Mouse (Mus musculus): ENCODE data around the gene Cnnm2. TPM values are rescaled to one million over a fixed set of nuclear protein-coding genes. Genes with fewer than 3 reads are reported as not detected.
"Not testable (repeated sequence)": the region's sequence is repeated elsewhere in the genome, so short reads cannot be mapped to it uniquely, and the experiment has no call there.

Gene Cnnm2
- polyA plus RNA-seq, 1 experiment from 2014 or later, result 2.4 TPM

GRCm38 (mm10) chr19:46733626-46734025 is 27.8 kb upstream of the Cnnm2 start:
- no peak for ATAC-seq (replicated peaks; ENCODE audit: insufficient number of reproducible peaks, insufficient read depth, low FRiP score, low read depth)
- WGBS, result 79% methylated on average over 7 of the region's 7 CpGs
- H3K9ac ChIP-seq, result no peak overlapping the region

GRCm38 (mm10) chr19:46735241-46735640 is 26.2 kb upstream of the Cnnm2 start:
- H3K4me3 ChIP-seq, result no peak overlapping the region
- no peak overlapping the region for H3K9ac ChIP-seq
- H3K9me3 ChIP-seq (replicated peaks), result no peaks in the 10 kb centered on the region
- H3K27me3 ChIP-seq, result no peaks in the 10 kb centered on the region
- H3K4me2 ChIP-seq, result no peak overlapping the region
- WGBS, result 24% methylated on average over 5 of the region's 5 CpGs
- ATAC-seq (replicated peaks; ENCODE audit: insufficient number of reproducible peaks, insufficient read depth, low FRiP score, low read depth), result 0 out of 2 replicates have a peak, but pooled peaks have one; percentile 31
- H3K4me1 ChIP-seq (replicated peaks), result peaks cover 17% of the 10 kb centered on the region
- no peaks in the 10 kb centered on the region; the same call in 1 of the 2 replicates for H3K36me3 ChIP-seq
- H3K27ac ChIP-seq, result 0 out of 2 replicates have a peak overlapping the region, but pooled peaks have one; percentile 12

More at GRCm38 (mm10) chr19:46733626-46734025, 27.8 kb upstream of the Cnnm2 start:
- H3K4me1 ChIP-seq (replicated peaks), result peaks cover 17% of the 10 kb centered on the region
- H3K27ac ChIP-seq, result no peak overlapping the region
- H3K4me3 ChIP-seq, result no peak overlapping the region
- no peak overlapping the region for H3K4me2 ChIP-seq
- no peaks in the 10 kb centered on the region for H3K27me3 ChIP-seq
- H3K36me3 ChIP-seq, result no peaks in the 10 kb centered on the region
- no peaks in the 10 kb centered on the region for H3K9me3 ChIP-seq (replicated peaks)

GRCm38 (mm10) chr19:46737106-46737505 is 24.3 kb upstream of the Cnnm2 start:
- WGBS, result 53% methylated on average over 7 of the region's 7 CpGs
- H3K9ac ChIP-seq, result no peak overlapping the region

GRCm38 (mm10) chr19:46740341-46741008 is 20.9 kb upstream of the Cnnm2 start:
- H3K27ac ChIP-seq, result no peak overlapping the region
- ATAC-seq (replicated peaks; ENCODE audit: insufficient number of reproducible peaks, insufficient read depth, low FRiP score, low read depth), result no peak
- no peak overlapping the region for H3K9ac ChIP-seq
- no peaks in the 10 kb centered on the region for H3K27me3 ChIP-seq
- H3K36me3 ChIP-seq, result no peaks in the 10 kb centered on the region; the same call in 1 of the 2 replicates
- no peaks in the 10 kb centered on the region for H3K9me3 ChIP-seq (replicated peaks)
- no peak overlapping the region for H3K4me3 ChIP-seq
- 47% methylated on average over 7 of the region's 7 CpGs for WGBS
- peaks cover 1% of the 10 kb centered on the region; the same call in 1 of the 2 replicates for H3K4me1 ChIP-seq (replicated peaks)
- no peak overlapping the region for H3K4me2 ChIP-seq

More at GRCm38 (mm10) chr19:46737106-46737505, 24.3 kb upstream of the Cnnm2 start:
- no peak overlapping the region for H3K4me3 ChIP-seq
- H3K9me3 ChIP-seq (replicated peaks), result no peaks in the 10 kb centered on the region
- no peak for ATAC-seq (replicated peaks; ENCODE audit: insufficient number of reproducible peaks, insufficient read depth, low FRiP score, low read depth)
- no peak overlapping the region for H3K4me2 ChIP-seq
- H3K27ac ChIP-seq, result no peak overlapping the region
- peaks cover 17% of the 10 kb centered on the region for H3K4me1 ChIP-seq (replicated peaks)
- H3K27me3 ChIP-seq, result no peaks in the 10 kb centered on the region
- no peaks in the 10 kb centered on the region; the same call in 1 of the 2 replicates for H3K36me3 ChIP-seq

- Histone ChIP-seq H3K4me3 (no peak overlapping the region), H3K9me3 (replicated peaks) (no peaks in the 10 kb centered on the region), H3K27me3 (no peaks in the 10 kb centered on the region), H3K4me2 (no peak overlapping the region), H3K36me3 (no peaks in the 10 kb centered on the region; the same call in 1 of the 2 replicates), H3K9ac (no peak overlapping the region), H3K4me1 (replicated peaks) (no peaks in the 10 kb centered on the region), H3K27ac (no peak overlapping the region)
- 37% methylated on average over 6 of the region's 6 CpGs for WGBS
- no peak for ATAC-seq (replicated peaks; ENCODE audit: insufficient number of reproducible peaks, insufficient read depth, low FRiP score, low read depth)
These were observed 19.8 kb upstream of the Cnnm2 start for GRCm38 (mm10) chr19:46741574-46741973.

GRCm38 (mm10) chr19:46744681-46745080 is 16.7 kb upstream of the Cnnm2 start:
- no peaks in the 10 kb centered on the region for H3K36me3 ChIP-seq
- H3K9me3 ChIP-seq (replicated peaks), result no peaks in the 10 kb centered on the region
- no peak overlapping the region for H3K4me3 ChIP-seq
- no peaks in the 10 kb centered on the region for H3K4me1 ChIP-seq (replicated peaks)
- H3K27ac ChIP-seq, result no peak overlapping the region
- no peak overlapping the region for H3K4me2 ChIP-seq
- 74% methylated on average over 9 of the region's 9 CpGs for WGBS
- H3K9ac ChIP-seq, result no peak overlapping the region
- no peak for ATAC-seq (replicated peaks; ENCODE audit: insufficient number of reproducible peaks, insufficient read depth, low FRiP score, low read depth)
- no peaks in the 10 kb centered on the region for H3K27me3 ChIP-seq

- Histone ChIP-seq H3K4me2 (no peak overlapping the region), H3K4me3 (no peak overlapping the region), H3K27me3 (no peaks in the 10 kb centered on the region), H3K36me3 (no peaks in the 10 kb centered on the region), H3K9ac (no peak overlapping the region), H3K9me3 (replicated peaks) (no peaks in the 10 kb centered on the region), H3K27ac (no peak overlapping the region), H3K4me1 (replicated peaks) (no peaks in the 10 kb centered on the region)
- ATAC-seq (replicated peaks; ENCODE audit: insufficient number of reproducible peaks, insufficient read depth, low FRiP score, low read depth), result no peak
- 81% methylated on average over 3 of the region's 3 CpGs for WGBS
These were observed 13.6 kb upstream of the Cnnm2 start for GRCm38 (mm10) chr19:46747799-46748198.

GRCm38 (mm10) chr19:46752235-46752634 is 9.2 kb upstream of the Cnnm2 start:
- no peak overlapping the region for H3K4me3 ChIP-seq
- no peak overlapping the region for H3K9ac ChIP-seq
- H3K4me2 ChIP-seq, result no peak overlapping the region
- no peaks in the 10 kb centered on the region for H3K4me1 ChIP-seq (replicated peaks)
- H3K36me3 ChIP-seq, result no peaks in the 10 kb centered on the region
- 52% methylated on average over 5 of the region's 5 CpGs for WGBS
- H3K9me3 ChIP-seq (replicated peaks), result no peaks in the 10 kb centered on the region
- H3K27me3 ChIP-seq, result peaks cover 5% of the 10 kb centered on the region; the same call in 1 of the 2 replicates
- H3K27ac ChIP-seq, result no peak overlapping the region
- ATAC-seq (replicated peaks; ENCODE audit: insufficient number of reproducible peaks, insufficient read depth, low FRiP score, low read depth), result no peak

GRCm38 (mm10) chr19:46755066-46755465 is 6.3 kb upstream of the Cnnm2 start:
- no peaks in the 10 kb centered on the region for H3K9me3 ChIP-seq (replicated peaks)
- H3K36me3 ChIP-seq, result no peaks in the 10 kb centered on the region
- ATAC-seq (replicated peaks; ENCODE audit: insufficient number of reproducible peaks, insufficient read depth, low FRiP score, low read depth), result no peak
- no peak overlapping the region for H3K27ac ChIP-seq
- no peak overlapping the region for H3K4me2 ChIP-seq
- peaks cover 5% of the 10 kb centered on the region; the same call in 1 of the 2 replicates for H3K27me3 ChIP-seq
- H3K9ac ChIP-seq, result no peak overlapping the region
- no peak overlapping the region for H3K4me3 ChIP-seq
- 56% methylated on average over 9 of the region's 9 CpGs for WGBS
- H3K4me1 ChIP-seq (replicated peaks), result 0 out of 2 replicates have a peak, but pooled peaks cover 5% of the 10 kb centered on the region

GRCm38 (mm10) chr19:46756221-46756620 is 5.2 kb upstream of the Cnnm2 start:
- H3K36me3 ChIP-seq, result no peaks in the 10 kb centered on the region

GRCm38 (mm10) chr19:46759096-46759495 is 2.3 kb upstream of the Cnnm2 start:
- no peak for ATAC-seq (replicated peaks; ENCODE audit: insufficient number of reproducible peaks, insufficient read depth, low FRiP score, low read depth)
- Histone ChIP-seq H3K4me2 (no peak overlapping the region), H3K9ac (no peak overlapping the region), H3K27me3 (peaks cover 12% of the 10 kb centered on the region; the same call in 1 of the 2 replicates), H3K4me3 (no peak overlapping the region), H3K36me3 (no peaks in the 10 kb centered on the region), H3K9me3 (replicated peaks) (no peaks in the 10 kb centered on the region), H3K27ac (no peak overlapping the region), H3K4me1 (replicated peaks) (peaks cover 24% of the 10 kb centered on the region)
- WGBS, result 44% methylated on average over 8 of the region's 8 CpGs

More at GRCm38 (mm10) chr19:46756221-46756620, 5.2 kb upstream of the Cnnm2 start:
- H3K9me3 ChIP-seq (replicated peaks), result no peaks in the 10 kb centered on the region
- no peak overlapping the region for H3K9ac ChIP-seq
- H3K4me1 ChIP-seq (replicated peaks), result 0 out of 2 replicates have a peak, but pooled peaks cover 7% of the 10 kb centered on the region
- no peak overlapping the region for H3K4me3 ChIP-seq
- ATAC-seq (replicated peaks; ENCODE audit: insufficient number of reproducible peaks, insufficient read depth, low FRiP score, low read depth), result no peak
- H3K4me2 ChIP-seq, result no peak overlapping the region
- no peak overlapping the region for H3K27ac ChIP-seq
- 83% methylated on average over 4 of the region's 4 CpGs for WGBS
- H3K27me3 ChIP-seq, result peaks cover 5% of the 10 kb centered on the region; the same call in 1 of the 2 replicates

GRCm38 (mm10) chr19:46759909-46760308 is 1.5 kb upstream of the Cnnm2 start:
- H3K9me3 ChIP-seq (replicated peaks); H3K36me3 ChIP-seq; H3K27ac ChIP-seq; H3K4me2 ChIP-seq; H3K4me3 ChIP-seq; ATAC-seq (replicated peaks; ENCODE audit: insufficient number of reproducible peaks, insufficient read depth, low FRiP score, low read depth); H3K9ac ChIP-seq: not testable (repeated sequence)
- 89% methylated on average over 10 of the region's 10 CpGs for WGBS
- H3K4me1 ChIP-seq (replicated peaks), result peaks cover 31% of the 10 kb centered on the region
- peaks cover 12% of the 10 kb centered on the region; the same call in 1 of the 2 replicates for H3K27me3 ChIP-seq

Data from heart, embryonic 15.5 days (tissue).